Mouse (Mus musculus) ES-Bruce4 (cell line): ENCODE data around the gene Scnn1b.

Source experiments
- CTCF ChIP-seq: IDR thresholded peaks from one replicate; pipeline ENCODE4 v1.8.1; 2011; ENCODE audit warnings: low read depth, low read length
- POLR2A ChIP-seq: IDR thresholded peaks from one replicate; pipeline ENCODE4 v1.8.1; 2011; ENCODE audit warnings: low read length; ENCODE audit not compliant: insufficient read depth

DNA sequence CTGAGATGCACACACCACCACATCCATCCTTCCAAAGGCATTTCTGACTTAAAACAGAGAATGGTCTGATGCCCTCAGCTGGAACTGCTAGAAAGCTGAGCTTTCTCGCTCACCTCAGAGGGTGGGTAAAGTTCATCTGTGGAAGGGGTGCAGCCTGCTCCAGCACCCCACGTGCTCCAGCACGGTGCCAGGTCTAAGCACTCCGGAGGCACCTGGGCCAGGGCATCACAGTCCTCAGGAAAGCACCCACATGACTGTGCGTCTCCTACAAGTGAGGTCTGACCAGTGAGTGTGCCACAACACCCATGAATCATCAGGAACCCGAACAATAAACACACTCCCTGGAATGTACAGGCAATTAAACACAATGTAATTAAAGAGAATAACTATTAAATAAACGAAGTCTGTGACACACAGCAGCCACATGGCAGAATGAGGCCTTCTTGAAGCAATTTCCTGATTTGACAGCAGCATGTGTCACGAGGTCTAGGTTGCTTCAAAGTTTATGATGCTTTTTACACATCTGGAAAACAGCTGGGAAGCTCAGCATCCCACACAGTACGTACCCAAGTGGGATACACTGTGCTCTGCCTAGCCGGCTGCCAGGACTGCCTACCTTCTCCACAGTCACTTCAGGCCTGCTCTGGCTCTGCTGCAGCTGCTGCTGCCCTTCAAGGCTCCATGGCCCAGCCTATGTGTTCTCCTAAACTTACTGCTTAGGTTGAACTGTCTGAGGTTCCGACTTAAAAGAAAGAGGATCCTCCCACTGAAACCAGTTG, 90.2 kb downstream of the Scnn1b start:
- no peak for TF ChIP-seq CTCF
- TF ChIP-seq POLR2A: no peak
